Mouse (Mus musculus) hindbrain, embryonic 13.5 days (tissue): ENCODE results near the gene Sox5. TPM values are rescaled to one million over a fixed set of nuclear protein-coding genes. Genes with fewer than 3 reads are reported as not detected.
A peak's percentile ranks its signal among the peaks of the same experiment; 100 is the strongest.

Experiments used
- ATAC-seq: fragments of 200-750 bp; cut with Nextera tagmentation; 2 replicates; pipeline ENCODE4 v1.8.0; 2017; ENCODE audit warnings: moderate TSS enrichment; ENCODE audit not compliant: low FRiP score
- H3K27ac ChIP-seq: fragments of 300-500 bp; sonication (generic); 2 replicates; pipeline ENCODE4 v1.5.1; 2015; ENCODE audit warnings: inconsistent platforms, mild to moderate bottlenecking, moderate library complexity
- H3K27me3 ChIP-seq: fragments of 300-500 bp; sonication (generic); 2 replicates; pipeline ENCODE4 v1.6.1; 2015; ENCODE audit warnings: mild to moderate bottlenecking, inconsistent platforms
- H3K36me3 ChIP-seq: fragments of 300-500 bp; sonication (generic); 2 replicates; pipeline ENCODE4 v1.6.1; 2015; ENCODE audit warnings: mild to moderate bottlenecking, inconsistent platforms
- H3K4me1 ChIP-seq: fragments of 300-500 bp; sonication (generic); replicated peaks from 2 replicates; pipeline ENCODE4 v1.6.1; 2015; ENCODE audit warnings: inconsistent platforms
- H3K4me2 ChIP-seq: fragments of 300-500 bp; sonication (generic); 2 replicates; pipeline ENCODE4 v1.6.1; 2015; ENCODE audit warnings: inconsistent platforms, mild to moderate bottlenecking, moderate library complexity
- H3K4me3 ChIP-seq: fragments of 300-500 bp; sonication (generic); 2 replicates; pipeline ENCODE4 v1.5.1; 2015; ENCODE audit warnings: mild to moderate bottlenecking, inconsistent platforms
- H3K9ac ChIP-seq: fragments of 300-500 bp; sonication (generic); 2 replicates; pipeline ENCODE4 v1.6.1; 2015; ENCODE audit warnings: mild to moderate bottlenecking, inconsistent platforms
- H3K9me3 ChIP-seq: fragments of 300-500 bp; sonication (generic); 2 replicates; pipeline ENCODE4 v1.6.1; 2016; ENCODE audit warnings: inconsistent platforms
- WGBS: fragments of 180-500 bp; shearing (Covaris S2); methylation state at CpG from one replicate; pipeline ENCODE4 v1.1.7; 2015; 5-methylcytosine and 5-hydroxymethylcytosine counted together
- polyA plus RNA-seq: library from polyadenylated mRNA; unstranded; fragments of >200 nt; fragmentation: Nextera tagmentation; extraction: Ambion mirVana; gene quantifications from 2 replicates; pipeline ENCODE4 v1.2.1, GENCODE M21; 2015

Sox5 gene
- polyA plus RNA-seq, 1 experiment from 2014 or later = 27.7 TPM

GRCm38 (mm10) chr6:144339554-144339953, 442.2 kb downstream of the Sox5 start:
- no peak for ATAC-seq
- Histone ChIP-seq H3K4me2 (no peak overlapping the region), H3K27me3 (peaks cover 3% of the 10 kb centered on the region; the same call in 1 of the 2 replicates), H3K27ac (no peak overlapping the region), H3K9me3 (peaks cover 3% of the 10 kb centered on the region; the same call in 1 of the 2 replicates), H3K36me3 (no peaks in the 10 kb centered on the region), H3K4me1 (peaks cover 13% of the 10 kb centered on the region), H3K9ac (no peak overlapping the region), H3K4me3 (no peak overlapping the region)
- WGBS = 97% methylated on average over 3 of the region's 3 CpGs

- H3K4me1 ChIP-seq = peaks cover 13% of the 10 kb centered on the region
- H3K9ac ChIP-seq = no peak overlapping the region
- no peak overlapping the region for H3K4me2 ChIP-seq
- WGBS = 69% methylated on average over 13 of the region's 13 CpGs
- peaks cover 3% of the 10 kb centered on the region; the same call in 1 of the 2 replicates for H3K9me3 ChIP-seq
- peaks cover 3% of the 10 kb centered on the region; the same call in 1 of the 2 replicates for H3K27me3 ChIP-seq
- ATAC-seq = no peak
- H3K4me3 ChIP-seq = no peak overlapping the region
- H3K27ac ChIP-seq = no peak overlapping the region
- no peaks in the 10 kb centered on the region for H3K36me3 ChIP-seq
These were observed 442.8 kb downstream of the Sox5 start for GRCm38 (mm10) chr6:144339006-144339405.

- H3K4me3 ChIP-seq = no peak overlapping the region
- no peak overlapping the region for H3K4me2 ChIP-seq
- peaks cover 3% of the 10 kb centered on the region; the same call in 1 of the 2 replicates for H3K9me3 ChIP-seq
- H3K27me3 ChIP-seq = peaks cover 3% of the 10 kb centered on the region; the same call in 1 of the 2 replicates
- no peaks in the 10 kb centered on the region for H3K36me3 ChIP-seq
- H3K27ac ChIP-seq = no peak overlapping the region
- H3K9ac ChIP-seq = no peak overlapping the region
- WGBS = 44% methylated on average over 4 of the region's 4 CpGs
- no peak for ATAC-seq
- H3K4me1 ChIP-seq = peaks cover 13% of the 10 kb centered on the region
These were observed 443.6 kb downstream of the Sox5 start for GRCm38 (mm10) chr6:144338221-144338620.

- Histone ChIP-seq H3K27ac (no peak overlapping the region), H3K4me3 (no peak overlapping the region), H3K36me3 (no peaks in the 10 kb centered on the region), H3K4me2 (peak overlapping the region; percentile 36), H3K9me3 (peaks cover 3% of the 10 kb centered on the region; the same call in 1 of the 2 replicates), H3K9ac (no peak overlapping the region), H3K27me3 (peaks cover 3% of the 10 kb centered on the region; the same call in 1 of the 2 replicates), H3K4me1 (peaks cover 13% of the 10 kb centered on the region)
- 9% methylated on average over 14 of the region's 14 CpGs for WGBS
- ATAC-seq = no peak
These were observed 444.3 kb downstream of the Sox5 start for GRCm38 (mm10) chr6:144337436-144337969.

GRCm38 (mm10) chr6:144336789-144337188, 445.0 kb downstream of the Sox5 start:
- Histone ChIP-seq H3K36me3 (no peaks in the 10 kb centered on the region), H3K9me3 (peaks cover 3% of the 10 kb centered on the region; the same call in 1 of the 2 replicates), H3K9ac (no peak overlapping the region), H3K4me1 (peaks cover 13% of the 10 kb centered on the region), H3K4me2 (no peak overlapping the region), H3K27me3 (peaks cover 3% of the 10 kb centered on the region; the same call in 1 of the 2 replicates), H3K27ac (no peak overlapping the region), H3K4me3 (no peak overlapping the region)
- WGBS = 91% methylated on average over 4 of the region's 4 CpGs
- no peak for ATAC-seq

- Histone ChIP-seq H3K27ac (no peak overlapping the region), H3K36me3 (no peaks in the 10 kb centered on the region), H3K4me1 (peaks cover 10% of the 10 kb centered on the region), H3K27me3 (peaks cover 2% of the 10 kb centered on the region; the same call in 1 of the 2 replicates), H3K9me3 (no peaks in the 10 kb centered on the region), H3K9ac (no peak overlapping the region), H3K4me3 (no peak overlapping the region), H3K4me2 (no peak overlapping the region)
- no peak for ATAC-seq
- 92% methylated on average over 4 of the region's 4 CpGs for WGBS
These were observed 448.6 kb downstream of the Sox5 start for GRCm38 (mm10) chr6:144333146-144333545.

GRCm38 (mm10) chr6:144332027-144332426, 449.8 kb downstream of the Sox5 start:
- Histone ChIP-seq H3K27ac (no peak overlapping the region), H3K9me3 (no peaks in the 10 kb centered on the region), H3K4me2 (no peak overlapping the region), H3K27me3 (no peaks in the 10 kb centered on the region), H3K9ac (no peak overlapping the region), H3K4me1 (no peaks in the 10 kb centered on the region), H3K4me3 (no peak overlapping the region), H3K36me3 (no peaks in the 10 kb centered on the region)
- WGBS = 71% methylated on average over 4 of the region's 4 CpGs
- ATAC-seq = no peak

- Histone ChIP-seq H3K36me3 (no peaks in the 10 kb centered on the region), H3K27me3 (no peaks in the 10 kb centered on the region), H3K27ac (no peak overlapping the region), H3K4me2 (no peak overlapping the region), H3K9me3 (no peaks in the 10 kb centered on the region), H3K9ac (no peak overlapping the region), H3K4me1 (no peaks in the 10 kb centered on the region), H3K4me3 (no peak overlapping the region)
- WGBS = 77% methylated on average over 2 of the region's 2 CpGs
- no peak for ATAC-seq
These were observed 452.4 kb downstream of the Sox5 start for GRCm38 (mm10) chr6:144329311-144329930.

GRCm38 (mm10) chr6:144328779-144329178, 453.0 kb downstream of the Sox5 start:
- H3K36me3 ChIP-seq = no peaks in the 10 kb centered on the region
- no peak for ATAC-seq
- no peaks in the 10 kb centered on the region for H3K27me3 ChIP-seq
- no peaks in the 10 kb centered on the region for H3K4me1 ChIP-seq
- H3K4me2 ChIP-seq = no peak overlapping the region
- H3K27ac ChIP-seq = no peak overlapping the region
- no peaks in the 10 kb centered on the region for H3K9me3 ChIP-seq
- WGBS = 84% methylated on average over 4 of the region's 4 CpGs
- H3K4me3 ChIP-seq = no peak overlapping the region
- H3K9ac ChIP-seq = no peak overlapping the region

- no peak overlapping the region for H3K27ac ChIP-seq
- WGBS = 87% methylated on average over 3 of the region's 3 CpGs
- ATAC-seq = no peak
These were observed 455.0 kb downstream of the Sox5 start for GRCm38 (mm10) chr6:144326817-144327216.

GRCm38 (mm10) chr6:144323372-144323771, 458.4 kb downstream of the Sox5 start:
- H3K36me3 ChIP-seq = no peaks in the 10 kb centered on the region
- H3K4me1 ChIP-seq = no peaks in the 10 kb centered on the region
- H3K4me3 ChIP-seq = no peak overlapping the region
- 91% methylated on average over 4 of the region's 4 CpGs for WGBS
- H3K27ac ChIP-seq = no peak overlapping the region
- no peaks in the 10 kb centered on the region for H3K27me3 ChIP-seq
- H3K9me3 ChIP-seq = no peaks in the 10 kb centered on the region
- ATAC-seq = no peak
- H3K4me2 ChIP-seq = no peak overlapping the region
- no peak overlapping the region for H3K9ac ChIP-seq

More at GRCm38 (mm10) chr6:144326817-144327216, 455.0 kb downstream of the Sox5 start:
- Histone ChIP-seq H3K4me3 (no peak overlapping the region), H3K9me3 (no peaks in the 10 kb centered on the region), H3K27me3 (no peaks in the 10 kb centered on the region), H3K4me2 (no peak overlapping the region), H3K36me3 (no peaks in the 10 kb centered on the region), H3K9ac (no peak overlapping the region), H3K4me1 (no peaks in the 10 kb centered on the region)

GRCm38 (mm10) chr6:144322297-144323047, 459.3 kb downstream of the Sox5 start:
- ATAC-seq = no peak
- Histone ChIP-seq H3K27ac (no peak overlapping the region), H3K27me3 (no peaks in the 10 kb centered on the region), H3K9ac (no peak overlapping the region), H3K4me3 (no peak overlapping the region), H3K9me3 (no peaks in the 10 kb centered on the region), H3K36me3 (no peaks in the 10 kb centered on the region), H3K4me1 (no peaks in the 10 kb centered on the region), H3K4me2 (no peak overlapping the region)
- 88% methylated on average over 13 of the region's 13 CpGs for WGBS
